Mouse (Mus musculus) spleen, adult 2 months (tissue): ENCODE data around the gene Sdhb. TPM values are rescaled to one million over a fixed set of nuclear protein-coding genes. Genes with fewer than 3 reads are reported as not detected.

ENCODE experiments used
- DNase-seq, 2 experiments: peaks; one replicate each; pipeline versions ENCODE4 v3.0.0 to v3.0.0-alpha.2; 2012 to 2021; ENCODE audit warnings: low spot score in 2 of 2, low read depth in 1 of 2
- H3K27ac ChIP-seq: fragments of 200-500 bp; 2 replicates; pipeline ENCODE4 v1.5.1; 2012; ENCODE audit warnings: low read length, inconsistent platforms; ENCODE audit not compliant: insufficient read depth
- H3K27me3 ChIP-seq: fragments of 200-500 bp; 2 replicates; pipeline ENCODE4 v1.6.1; 2012; ENCODE audit warnings: mild to moderate bottlenecking, moderate library complexity, low read length, inconsistent platforms; ENCODE audit not compliant: control insufficient read depth, insufficient read depth
- H3K36me3 ChIP-seq: fragments of 200-500 bp; 2 replicates; pipeline ENCODE4 v1.6.1; 2012; ENCODE audit warnings: mild to moderate bottlenecking, low read length, inconsistent platforms; ENCODE audit not compliant: control insufficient read depth, insufficient read depth
- H3K4me1 ChIP-seq: fragments of 200-500 bp; 2 replicates; pipeline ENCODE4 v1.6.1; 2011; ENCODE audit warnings: inconsistent platforms; ENCODE audit not compliant: control insufficient read depth, insufficient read depth, insufficient read length
- H3K4me3 ChIP-seq: fragments of 200-500 bp; 2 replicates; pipeline ENCODE4 v1.5.1; 2011; ENCODE audit warnings: mild to moderate bottlenecking, inconsistent platforms; ENCODE audit not compliant: insufficient read depth, insufficient read length; ENCODE audit errors: extremely low read depth
- CTCF ChIP-seq: fragments of 200-500 bp; IDR thresholded peaks from 2 replicates; pipeline ENCODE4 v1.5.1; 2011; ENCODE audit warnings: mild to moderate bottlenecking, inconsistent platforms; ENCODE audit not compliant: insufficient read depth, insufficient read length, insufficient replicate concordance; ENCODE audit errors: extremely low read depth
- POLR2A ChIP-seq: fragments of 200-500 bp; IDR thresholded peaks from 2 replicates; pipeline ENCODE4 v1.6.1; 2011; ENCODE audit warnings: low read depth, low read length, inconsistent platforms
- WGBS: fragments of 180-500 bp; shearing (Covaris S2); methylation state at CpG from one replicate; pipeline ENCODE4 v1.1.7; 2018; 5-methylcytosine and 5-hydroxymethylcytosine counted together
- polyA plus RNA-seq: library from polyadenylated mRNA; depleted of rRNA; stranded (reverse); fragments of >200 nt; gene quantifications from 2 replicates; pipeline ENCODE4 v1.2.3, GENCODE M21; 2012

The Sdhb gene
- polyA plus RNA-seq, 1 experiment, result 66.0 TPM

DNA sequence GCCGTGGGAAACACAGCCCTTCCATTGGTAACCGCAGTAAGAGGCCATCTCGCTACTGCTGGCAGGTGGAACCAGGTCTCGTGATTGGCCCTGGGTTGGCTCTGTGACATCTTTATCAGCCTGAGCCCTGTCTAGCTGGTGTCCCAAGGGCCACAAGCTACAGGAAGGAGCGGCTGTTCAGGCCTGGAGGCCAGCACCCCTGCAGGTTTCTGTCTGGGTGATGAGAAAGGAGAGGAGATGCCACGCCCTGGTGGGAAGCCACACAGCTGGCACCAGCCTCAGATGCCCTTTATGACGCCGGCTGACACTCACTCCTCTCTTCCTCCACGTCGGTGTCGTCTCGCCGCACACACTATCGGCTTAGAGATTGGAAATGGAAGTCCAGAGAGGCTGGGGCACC is 28.4 kb downstream of the Sdhb start:
- H3K4me3 ChIP-seq, result no peak overlapping the region
- WGBS, result 35% methylated on average over 14 of the region's 14 CpGs
- TF ChIP-seq CTCF (no peak), POLR2A (no peak)
- H3K4me1 ChIP-seq, result peaks cover 21% of the 10 kb centered on the region; the same call in 1 of the 2 replicates
- peak overlapping the region; percentile 76 for H3K27ac ChIP-seq
- peak; percentile 24 to 49 for DNase-seq
- H3K27me3 ChIP-seq, result no peaks in the 10 kb centered on the region
- H3K36me3 ChIP-seq, result peaks cover 12% of the 10 kb centered on the region

DNA sequence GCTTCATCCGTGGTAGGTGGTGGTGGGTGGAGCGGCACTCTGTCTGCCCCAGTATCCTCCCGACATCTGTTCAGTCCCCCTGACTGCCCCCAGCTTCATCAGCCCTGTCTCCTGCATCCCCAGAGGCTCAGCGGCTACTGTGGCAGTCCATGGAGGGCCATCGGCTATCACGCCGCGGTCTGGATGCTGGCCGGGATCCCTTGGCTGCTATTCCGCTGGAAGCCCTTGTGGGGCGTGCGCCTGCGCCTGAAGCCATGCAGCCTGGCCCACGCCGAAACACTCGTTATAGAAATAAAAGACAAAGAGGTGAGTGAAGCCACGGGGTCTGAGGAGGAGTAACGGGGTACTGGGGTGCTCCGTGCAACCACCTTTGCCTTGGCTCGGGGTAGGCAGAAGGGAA is 31.2 kb downstream of the Sdhb start:
- Histone ChIP-seq H3K4me1 (peaks cover 21% of the 10 kb centered on the region; the same call in 1 of the 2 replicates), H3K36me3 (peaks cover 35% of the 10 kb centered on the region), H3K27me3 (no peaks in the 10 kb centered on the region), H3K4me3 (no peak overlapping the region), H3K27ac (no peak overlapping the region)
- TF ChIP-seq CTCF (no peak), POLR2A (no peak)
- whole genome bisulfite sequencing, result 96% methylated on average over 20 of the region's 20 CpGs
- no peak for DNase-seq

- peaks cover 11% of the 10 kb centered on the region; the same call in 1 of the 2 replicates for H3K4me1 ChIP-seq
- peaks cover 42% of the 10 kb centered on the region for H3K36me3 ChIP-seq
- no peak overlapping the region for H3K27ac ChIP-seq
- DNase-seq, result no peak
- TF ChIP-seq CTCF (no peak), POLR2A (no peak)
- WGBS, result 86% methylated on average over 8 of the region's 8 CpGs
- H3K27me3 ChIP-seq, result no peaks in the 10 kb centered on the region
- no peak overlapping the region for H3K4me3 ChIP-seq
Observed at GRCm38 (mm10) chr4:140993846-140994245, 32.8 kb downstream of the Sdhb start.

DNA sequence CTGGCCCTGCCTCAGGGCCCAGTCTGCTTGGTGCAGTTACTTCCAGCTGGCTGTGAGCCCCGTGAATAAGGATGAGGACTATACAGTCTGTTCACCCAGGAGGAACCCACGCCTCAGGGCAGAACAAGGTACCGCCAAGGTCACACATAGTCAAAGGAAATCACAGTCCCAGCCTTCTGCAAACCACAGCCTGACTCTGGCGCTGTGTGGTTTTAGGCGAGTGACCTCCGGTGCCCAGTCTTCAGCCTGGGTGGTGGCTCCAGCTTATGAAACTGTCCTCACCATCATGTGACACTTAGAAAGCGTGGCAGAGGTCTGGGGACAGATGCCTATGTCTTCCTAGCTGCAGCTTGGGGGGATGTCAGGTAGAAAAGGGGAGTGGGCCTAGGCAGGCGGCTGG is 34.8 kb downstream of the Sdhb start:
- Histone ChIP-seq H3K4me1 (no peaks in the 10 kb centered on the region), H3K36me3 (peaks cover 60% of the 10 kb centered on the region), H3K27ac (no peak overlapping the region), H3K4me3 (no peak overlapping the region), H3K27me3 (no peaks in the 10 kb centered on the region)
- 78% methylated on average over 8 of the region's 8 CpGs for WGBS
- TF ChIP-seq CTCF (no peak), POLR2A (no peak)
- no peak for DNase-seq

DNA sequence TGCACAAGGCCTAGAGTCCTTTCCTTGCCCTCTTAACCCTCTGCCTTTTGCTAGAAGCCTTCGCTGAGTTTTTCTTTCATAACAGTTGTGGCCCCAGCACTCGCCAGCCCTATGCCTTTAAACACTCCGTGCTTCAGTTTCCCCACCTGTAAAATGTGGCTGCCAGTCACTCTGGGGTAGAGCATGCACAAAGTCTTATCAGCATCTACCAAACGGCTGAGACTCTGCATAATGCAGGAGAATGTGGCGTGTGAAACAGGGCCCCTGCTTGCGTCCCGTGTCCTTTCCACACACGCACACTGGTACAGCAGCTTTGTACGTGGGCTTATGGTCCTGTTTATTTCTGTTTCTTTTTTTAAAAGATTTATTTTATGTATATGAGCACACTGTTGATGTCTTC is 35.8 kb downstream of the Sdhb start:
- Histone ChIP-seq H3K36me3 (peaks cover 68% of the 10 kb centered on the region), H3K27me3 (no peaks in the 10 kb centered on the region), H3K4me1 (no peaks in the 10 kb centered on the region), H3K4me3 (no peak overlapping the region), H3K27ac (no peak overlapping the region)
- no peak for DNase-seq
- no peak for TF ChIP-seq CTCF
- no peak for TF ChIP-seq POLR2A
- WGBS, result 88% methylated on average over 9 of the region's 9 CpGs

DNA sequence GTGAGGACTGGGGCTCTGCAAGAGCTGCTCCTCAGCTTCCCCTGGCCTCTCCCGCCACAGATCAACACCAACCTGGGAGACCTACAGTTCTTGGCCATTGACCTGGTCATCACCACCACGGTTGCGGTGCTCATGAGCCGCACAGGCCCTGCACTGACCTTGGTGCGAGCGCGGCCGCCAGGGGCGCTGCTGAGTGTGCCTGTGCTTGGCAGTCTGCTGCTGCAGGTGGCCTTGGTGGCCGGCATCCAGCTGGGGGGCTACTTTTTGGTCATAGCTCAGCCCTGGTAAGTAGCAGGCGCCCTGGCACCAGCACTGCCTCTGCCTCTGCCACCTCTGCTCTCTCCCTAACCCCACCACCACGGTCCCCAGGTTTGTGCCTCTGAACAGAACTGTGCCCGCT is 45.0 kb downstream of the Sdhb start:
- Histone ChIP-seq H3K27ac (no peak overlapping the region), H3K4me3 (no peak overlapping the region), H3K4me1 (peaks cover 4% of the 10 kb centered on the region; the same call in 1 of the 2 replicates), H3K27me3 (0 out of 2 replicates have a peak, but pooled peaks cover 5% of the 10 kb centered on the region), H3K36me3 (peaks cover 58% of the 10 kb centered on the region)
- DNase-seq, result no peak
- 93% methylated on average over 13 of the region's 13 CpGs for WGBS
- no peak for TF ChIP-seq POLR2A
- TF ChIP-seq CTCF, result no peak

GRCm38 (mm10) chr4:141008028-141008427 is 47.0 kb downstream of the Sdhb start:
- H3K4me3 ChIP-seq, result no peak overlapping the region
- 68% methylated on average over 8 of the region's 8 CpGs for WGBS
- no peak for DNase-seq
- H3K36me3 ChIP-seq, result peaks cover 40% of the 10 kb centered on the region
- no peak for TF ChIP-seq POLR2A
- no peak for TF ChIP-seq CTCF
- no peak overlapping the region for H3K27ac ChIP-seq
- 0 out of 2 replicates have a peak, but pooled peaks cover 5% of the 10 kb centered on the region for H3K27me3 ChIP-seq
- peaks cover 4% of the 10 kb centered on the region; the same call in 1 of the 2 replicates for H3K4me1 ChIP-seq
